Mouse (Mus musculus): ENCODE measurements around the gene Gnptab.

The Gnptab gene

GRCm38 (mm10) chr10:88374984-88375383, 3.9 kb upstream of the Gnptab start:
- no peak for DNase-seq (ENCODE audit: extremely low read depth, insufficient read length, low spot score)

GRCm38 (mm10) chr10:88376770-88377169, 2.2 kb upstream of the Gnptab start:
- DNase-seq (ENCODE audit: extremely low read depth, insufficient read length, low spot score) = peak; percentile 48

- no peak for DNase-seq (ENCODE audit: extremely low read depth, insufficient read length, low spot score)
Observed at GRCm38 (mm10) chr10:88377666-88378065, 1.3 kb upstream of the Gnptab start.

GRCm38 (mm10) chr10:88380002-88380401, 1.1 kb downstream of the Gnptab start:
- DNase-seq (ENCODE audit: extremely low read depth, insufficient read length, low spot score) = peak; percentile 32

GRCm38 (mm10) chr10:88380430-88381060, 1.6 kb downstream of the Gnptab start:
- DNase-seq (ENCODE audit: extremely low read depth, insufficient read length, low spot score) = peak; percentile 20

GRCm38 (mm10) chr10:88381286-88381685, 2.4 kb downstream of the Gnptab start:
- DNase-seq (ENCODE audit: extremely low read depth, insufficient read length, low spot score) = no peak

GRCm38 (mm10) chr10:88382009-88382408, 3.1 kb downstream of the Gnptab start:
- DNase-seq (ENCODE audit: extremely low read depth, insufficient read length, low spot score) = no peak

GRCm38 (mm10) chr10:88383479-88383878, 4.5 kb downstream of the Gnptab start:
- no peak for DNase-seq (ENCODE audit: extremely low read depth, insufficient read length, low spot score)

- no peak for DNase-seq (ENCODE audit: extremely low read depth, insufficient read length, low spot score)
Observed at GRCm38 (mm10) chr10:88384081-88384480, 5.1 kb downstream of the Gnptab start.

GRCm38 (mm10) chr10:88385290-88385689, 6.4 kb downstream of the Gnptab start:
- DNase-seq (ENCODE audit: extremely low read depth, insufficient read length, low spot score) = no peak

- DNase-seq (ENCODE audit: extremely low read depth, insufficient read length, low spot score) = no peak
Observed at GRCm38 (mm10) chr10:88385758-88386157, 6.8 kb downstream of the Gnptab start.

GRCm38 (mm10) chr10:88386251-88386650, 7.3 kb downstream of the Gnptab start:
- no peak for DNase-seq (ENCODE audit: extremely low read depth, insufficient read length, low spot score)

- DNase-seq (ENCODE audit: extremely low read depth, insufficient read length, low spot score) = no peak
Observed at GRCm38 (mm10) chr10:88389576-88389975, 10.6 kb downstream of the Gnptab start.

GRCm38 (mm10) chr10:88390096-88390790, 11.3 kb downstream of the Gnptab start:
- no peak for DNase-seq (ENCODE audit: extremely low read depth, insufficient read length, low spot score)

- no peak for DNase-seq (ENCODE audit: extremely low read depth, insufficient read length, low spot score)
Observed at GRCm38 (mm10) chr10:88391495-88391894, 12.6 kb downstream of the Gnptab start.

- no peak for DNase-seq (ENCODE audit: extremely low read depth, insufficient read length, low spot score)
Observed at GRCm38 (mm10) chr10:88392181-88392847, 13.4 kb downstream of the Gnptab start.

- no peak for DNase-seq (ENCODE audit: extremely low read depth, insufficient read length, low spot score)
Observed at GRCm38 (mm10) chr10:88398668-88399243, 19.8 kb downstream of the Gnptab start.

GRCm38 (mm10) chr10:88399271-88399670, 20.3 kb downstream of the Gnptab start:
- no peak for DNase-seq (ENCODE audit: extremely low read depth, insufficient read length, low spot score)

- DNase-seq (ENCODE audit: extremely low read depth, insufficient read length, low spot score) = no peak
Observed at GRCm38 (mm10) chr10:88403021-88403420, 24.1 kb downstream of the Gnptab start.

- DNase-seq (ENCODE audit: extremely low read depth, insufficient read length, low spot score) = no peak
Observed at GRCm38 (mm10) chr10:88404220-88404619, 25.3 kb downstream of the Gnptab start.

- DNase-seq (ENCODE audit: extremely low read depth, insufficient read length, low spot score) = peak; percentile 61
Observed at GRCm38 (mm10) chr10:88405812-88406211, 26.9 kb downstream of the Gnptab start.
